Mouse (Mus musculus): ENCODE measurements around the gene Gm3512. TPM values are rescaled to one million over a fixed set of nuclear protein-coding genes. Genes with fewer than 3 reads are reported as not detected.
A peak's percentile ranks its signal among the peaks of the same experiment; 100 is the strongest.
"Not testable (repeated sequence)": the region's sequence is repeated elsewhere in the genome, so short reads cannot be mapped to it uniquely, and the experiment has no call there.

The Gm3512 gene
- 5.2 and 6.2 TPM in 2 replicates for polyA plus RNA-seq (2016; fragmentation: Nextera tagmentation; extraction: Ambion mirVana)

DNA sequence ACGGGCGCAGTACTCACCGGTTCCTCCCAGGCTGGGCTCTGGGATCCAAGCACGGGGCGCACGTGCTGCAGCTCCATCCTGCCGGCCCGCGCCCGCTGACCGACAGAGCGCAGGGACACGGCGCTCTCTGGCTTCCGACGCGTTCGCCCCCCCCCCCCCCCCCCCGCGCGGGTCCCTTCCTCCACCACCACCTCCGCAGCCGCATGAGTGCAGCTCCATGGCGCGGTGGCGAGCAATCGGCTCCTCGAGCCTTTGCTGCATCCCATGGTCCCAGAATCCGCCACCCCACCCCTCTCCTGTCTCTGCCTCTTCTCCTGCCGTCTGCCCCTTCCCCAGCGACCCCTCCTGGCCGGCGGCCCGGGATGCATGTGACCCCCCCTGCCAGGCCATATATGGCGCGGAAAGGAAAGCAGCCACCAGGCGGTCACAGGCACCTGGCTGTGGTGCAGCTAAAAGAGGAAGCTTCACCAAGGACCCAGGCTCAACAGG is at the start of gene Gm3512:
Gene Gm3512 (minus strand): TSS at position 51 of the 489 bp plus-strand sequence.
- no CpG with 5 or more reads among the region's 37 CpGs for WGBS
- not testable (repeated sequence) for ATAC-seq (ENCODE audit: insufficient number of reproducible peaks, insufficient read depth, low FRiP score, low TSS enrichment)

DNA sequence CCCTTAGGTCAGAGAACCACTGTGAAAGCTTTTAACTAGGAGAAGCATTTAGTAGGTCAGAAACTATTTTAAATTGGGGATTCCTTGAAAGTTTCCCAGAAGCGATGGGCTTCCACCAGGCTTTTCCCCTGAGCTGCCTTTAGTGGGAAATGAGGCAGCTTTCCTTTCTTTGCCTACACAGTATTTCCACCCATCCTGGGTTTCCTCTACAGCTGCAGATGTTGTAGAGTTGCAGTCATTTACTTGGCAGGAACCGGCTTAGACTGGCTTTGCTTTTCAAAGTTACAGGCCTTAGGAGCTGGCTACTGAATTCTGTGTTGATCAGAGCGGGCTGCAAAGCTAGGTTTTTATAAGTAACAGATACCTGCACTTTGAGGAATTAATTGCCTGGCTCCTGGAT is 25.7 kb upstream of the Gm3512 start:
- H3K4me3 ChIP-seq; H3K9me3 ChIP-seq; H3K4me1 ChIP-seq; H3K4me2 ChIP-seq (replicated peaks); H3K27me3 ChIP-seq; H3K36me3 ChIP-seq; ATAC-seq (ENCODE audit: insufficient number of reproducible peaks, insufficient read depth, low FRiP score, low TSS enrichment); H3K27ac ChIP-seq; H3K9ac ChIP-seq: not testable (repeated sequence)
- WGBS: 89% methylated on average over 3 of the region's 3 CpGs

More for the DNA sequence above, at the start of gene Gm3512:
- not testable (repeated sequence) for H3K4me3 ChIP-seq; H3K4me1 ChIP-seq; H3K4me2 ChIP-seq (replicated peaks); H3K27me3 ChIP-seq; H3K27ac ChIP-seq; H3K9me3 ChIP-seq; H3K9ac ChIP-seq; H3K36me3 ChIP-seq

DNA sequence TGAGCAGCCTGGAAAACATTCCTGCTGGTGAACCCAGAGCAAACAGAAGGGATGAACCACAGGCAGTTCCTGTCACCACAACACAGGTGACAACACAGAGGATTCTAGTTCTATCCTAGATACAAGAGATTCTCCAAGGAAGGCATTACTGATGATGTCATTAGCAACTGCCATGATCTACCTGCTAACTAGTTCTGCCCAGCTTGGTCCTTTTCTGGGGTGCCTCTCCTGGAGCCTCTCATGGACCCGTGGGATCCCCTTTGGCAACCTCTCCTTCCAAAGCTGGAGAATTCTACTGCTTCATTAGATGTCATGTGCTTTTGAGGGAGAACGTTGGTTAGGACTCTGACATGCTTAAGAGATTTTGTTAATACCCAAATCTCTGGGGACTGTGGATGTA is 20.1 kb upstream of the Gm3512 start, which contains the start of gene Gm16434:
Gene Gm16434 (minus strand): TSS at position 101 of the 400 bp plus-strand sequence.
- ATAC-seq (ENCODE audit: insufficient number of reproducible peaks, insufficient read depth, low FRiP score, low TSS enrichment); H3K4me3 ChIP-seq: not testable (repeated sequence)
- WGBS: no CpG with 5 or more reads among the region's 2 CpGs

DNA sequence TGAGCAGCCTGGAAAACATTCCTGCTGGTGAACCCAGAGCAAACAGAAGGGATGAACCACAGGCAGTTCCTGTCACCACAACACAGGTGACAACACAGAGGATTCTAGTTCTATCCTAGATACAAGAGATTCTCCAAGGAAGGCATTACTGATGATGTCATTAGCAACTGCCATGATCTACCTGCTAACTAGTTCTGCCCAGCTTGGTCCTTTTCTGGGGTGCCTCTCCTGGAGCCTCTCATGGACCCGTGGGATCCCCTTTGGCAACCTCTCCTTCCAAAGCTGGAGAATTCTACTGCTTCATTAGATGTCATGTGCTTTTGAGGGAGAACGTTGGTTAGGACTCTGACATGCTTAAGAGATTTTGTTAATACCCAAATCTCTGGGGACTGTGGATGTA is 49.0 kb downstream of the Gm3512 start, which contains the start of gene Gm6676:
Gene Gm6676 (minus strand): TSS at position 101 of the 400 bp plus-strand sequence.
- no CpG with 5 or more reads among the region's 2 CpGs for WGBS
- not testable (repeated sequence) for H3K4me3 ChIP-seq; H3K9ac ChIP-seq; H3K9me3 ChIP-seq; H3K4me1 ChIP-seq; H3K27me3 ChIP-seq; H3K36me3 ChIP-seq; H3K27ac ChIP-seq; ATAC-seq (ENCODE audit: insufficient number of reproducible peaks, insufficient read depth, low FRiP score, low TSS enrichment); H3K4me2 ChIP-seq (replicated peaks)

More for the DNA sequence above, 20.1 kb upstream of the Gm3512 start, which contains the start of gene Gm16434:
- H3K9ac ChIP-seq; H3K27ac ChIP-seq; H3K9me3 ChIP-seq; H3K27me3 ChIP-seq; H3K4me2 ChIP-seq (replicated peaks); H3K36me3 ChIP-seq; H3K4me1 ChIP-seq: not testable (repeated sequence)

DNA sequence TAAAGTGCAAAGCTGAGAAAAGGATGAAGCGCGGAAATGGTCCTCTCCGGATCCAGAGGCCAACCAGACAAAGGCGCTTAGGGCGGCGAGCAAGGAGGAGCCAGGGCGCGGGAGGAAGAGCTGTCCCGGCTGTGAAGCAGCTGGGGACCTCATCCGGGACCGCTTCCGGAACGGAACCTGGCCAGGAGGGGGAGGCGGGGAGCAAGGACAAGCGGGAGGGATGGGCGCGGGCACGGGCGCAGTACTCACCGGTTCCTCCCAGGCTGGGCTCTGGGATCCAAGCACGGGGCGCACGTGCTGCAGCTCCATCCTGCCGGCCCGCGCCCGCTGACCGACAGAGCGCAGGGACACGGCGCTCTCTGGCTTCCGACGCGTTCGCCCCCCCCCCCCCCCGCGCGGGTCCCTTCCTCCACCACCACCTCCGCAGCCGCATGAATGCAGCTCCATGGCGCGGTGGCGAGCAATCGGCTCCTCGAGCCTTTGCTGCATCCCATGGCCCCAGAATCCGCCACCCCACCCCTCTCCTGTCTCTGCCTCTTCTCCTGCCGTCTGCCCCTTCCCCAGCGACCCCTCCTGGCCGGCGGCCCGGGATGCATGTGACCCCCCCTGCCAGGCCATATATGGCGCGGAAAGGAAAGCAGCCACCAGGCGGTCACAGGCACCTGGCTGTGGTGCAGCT is 69.1 kb downstream of the Gm3512 start:
- H3K36me3 ChIP-seq; H3K4me1 ChIP-seq; H3K9me3 ChIP-seq; ATAC-seq (ENCODE audit: insufficient number of reproducible peaks, insufficient read depth, low FRiP score, low TSS enrichment); H3K27me3 ChIP-seq: not testable (repeated sequence)
- peak overlapping the region; percentile 48 for H3K4me2 ChIP-seq (replicated peaks)
- H3K4me3 ChIP-seq: peak overlapping the region; percentile 48
- 0% methylated on average over 13 of the region's 54 CpGs for WGBS
- H3K27ac ChIP-seq: peak overlapping the region; percentile 73; the same call in 1 of the 2 replicates
- H3K9ac ChIP-seq: peak overlapping the region; percentile 64

Other genes with a start within 250 kb of the Gm3512 start
- gene Gm6356, start 200.7 kb downstream of the Gm3512 start, polyA plus RNA-seq (2016; fragmentation: Nextera tagmentation; extraction: Ambion mirVana): not detected in 2 replicates
- gene Gm10406, start 147.1 kb downstream of the Gm3512 start, polyA plus RNA-seq (2016; fragmentation: Nextera tagmentation; extraction: Ambion mirVana): 1.1 and 1.6 TPM in 2 replicates
- not detected in 2 replicates for gene Gm3685, start 129.6 kb downstream of the Gm3512 start, polyA plus RNA-seq (2016; fragmentation: Nextera tagmentation; extraction: Ambion mirVana)
- gene Gm3696, start 73.9 kb downstream of the Gm3512 start, polyA plus RNA-seq (2016; fragmentation: Nextera tagmentation; extraction: Ambion mirVana): 1.4 and 1.7 TPM in 2 replicates
- gene Gm6676, start 49.1 kb downstream of the Gm3512 start, polyA plus RNA-seq (2016; fragmentation: Nextera tagmentation; extraction: Ambion mirVana): not detected in 2 replicates
- not detected in 2 replicates for gene Gm16434, start 20.0 kb upstream of the Gm3512 start, polyA plus RNA-seq (2016; fragmentation: Nextera tagmentation; extraction: Ambion mirVana)
- not detected in 2 replicates for gene Gm3727, start 90.2 kb upstream of the Gm3512 start, polyA plus RNA-seq (2016; fragmentation: Nextera tagmentation; extraction: Ambion mirVana)
- gene Gm3739, start 140.5 kb upstream of the Gm3512 start, polyA plus RNA-seq (2016; fragmentation: Nextera tagmentation; extraction: Ambion mirVana): 0.94 and 1.7 TPM in 2 replicates
- gene Gm5797, start 157.9 kb upstream of the Gm3512 start, polyA plus RNA-seq (2016; fragmentation: Nextera tagmentation; extraction: Ambion mirVana): not detected in 2 replicates
- not detected in 2 replicates for gene Gm8374, start 190.6 kb upstream of the Gm3512 start, polyA plus RNA-seq (2016; fragmentation: Nextera tagmentation; extraction: Ambion mirVana)